Mouse (Mus musculus): ENCODE measurements at regions not wholly inside any gene's neighbourhood (a gene's known extent, or its start where the extent isn't known, plus 50 kb on each side); places are given as distances from the start of the nearest gene placed in this dataset.

- TF ChIP-seq POLR2A (IDR thresholded peaks at IDR 0.05; ENCODE audit: borderline replicate concordance, extremely low read depth, insufficient read depth, insufficient read length, poor library complexity, severe bottlenecking) (no peak), CTCF (IDR thresholded peaks at IDR 0.05; ENCODE audit: borderline replicate concordance, extremely low read depth, insufficient read depth, insufficient read length) (no peak)
Observed at GRCm38 (mm10) chr3:41220746-41221145, 137.9 kb upstream of the Pgrmc2 start.

All from brain, embryonic 14.5 days (tissue).